Comparison of ENCODE assay signal across 10 mouse cellular contexts in the genomic region with DNA sequence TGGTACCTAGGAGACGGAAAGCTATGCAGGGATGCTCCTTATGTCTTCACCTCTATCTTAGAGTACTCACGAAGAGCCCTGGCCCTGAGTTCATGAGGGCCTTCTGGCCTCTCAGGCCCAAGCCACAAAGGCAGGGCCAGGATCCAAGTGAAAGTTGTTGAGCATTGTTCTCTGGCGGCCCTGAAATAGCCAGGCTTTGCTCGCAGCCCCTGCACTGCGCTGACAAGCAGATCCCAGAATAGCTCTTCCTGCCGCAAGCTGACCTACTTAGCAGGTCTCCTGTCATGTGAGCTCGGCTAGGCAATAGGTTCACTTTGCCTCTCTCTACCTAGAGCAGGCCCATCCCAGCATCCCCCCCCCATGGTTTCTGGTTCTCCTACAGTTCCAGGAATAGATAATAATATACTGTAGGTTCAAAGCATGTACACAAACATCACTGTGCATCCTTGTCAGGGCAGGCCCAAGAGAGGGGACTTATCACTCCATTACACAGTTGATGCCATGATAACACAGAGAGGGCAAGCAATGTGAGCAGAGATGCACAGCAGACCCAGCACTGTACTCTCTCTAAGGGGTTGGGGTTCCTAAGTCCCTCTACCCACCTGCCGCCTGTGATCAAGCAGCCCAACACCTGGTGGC. TPM values are rescaled to one million over a fixed set of nuclear protein-coding genes. Genes with fewer than 3 reads are reported as not detected.
DNase-seq lines count a peak whose midpoint lies in the region; ATAC-seq and TF ChIP-seq lines count a peak whose summit lies in the region.
"Had no signal": no experiment of that assay in that cellular context is flagged by ENCODE, and none has a peak within 500 bp of the region (broad histone marks: within the 10 kb centered on the region; RNA-seq: fewer than 3 reads in every experiment).

No protein-coding gene starts in this region.

- peaks cover 15% of the 10 kb centered on the region for H3K4me1 ChIP-seq in small intestine, adult 2 months (ENCODE audit: control insufficient read depth, insufficient read depth, insufficient read length, low read length)

- 77% methylated on average over 8 of the region's 8 CpGs for WGBS in small intestine, adult 2 months

- H3K27me3 ChIP-seq in small intestine, adult 2 months (ENCODE audit: control insufficient read depth, insufficient read depth, low read length) = no peaks in the 10 kb centered on the region

- TF ChIP-seq POLR2A in small intestine, adult 2 months (IDR thresholded peaks at IDR 0.05; ENCODE audit: low read depth, low read length) = no peak

- H3K27ac ChIP-seq in small intestine, adult 2 months (ENCODE audit: insufficient read depth, low read depth, low read length) = peak overlapping the region; percentile 47

- ATAC-seq in cerebellum, adult (ENCODE audit: insufficient number of reproducible peaks, low FRiP score, low TSS enrichment) = peak; percentile 90

- no peak overlapping the region for H3K4me3 ChIP-seq in small intestine, adult 2 months (ENCODE audit: low read depth, low read length)

- no peak for TF ChIP-seq CTCF in small intestine, adult 2 months (IDR thresholded peaks at IDR 0.05; ENCODE audit: extremely low read depth, insufficient read length, insufficient replicate concordance, low read depth, low read length)

- H3K36me3 ChIP-seq in small intestine, adult 2 months (ENCODE audit: control insufficient read depth, insufficient read depth, low read length) = no peaks in the 10 kb centered on the region

- DNase-seq in kidney, adult 9 months = peak; percentile 22
- DNase-seq in kidney, adult 11 months = no peak
- DNase-seq in gastrocnemius, postnatal 25 days = peak; percentile 73
- DNase-seq in induced T-regulatory cell, adult 2 months (ENCODE audit: low read depth) = peak; percentile 7
- peak; percentile 12 for DNase-seq in lung, postnatal 25 days (ENCODE audit: low spot score)
- no peak for DNase-seq in spleen, postnatal 14 days (ENCODE audit: low spot score in 2 of 2)

RNA-seq across cellular contexts. Expression of gene Gm8439, which starts 25.3 kb away (rescaled TPM):
- total RNA-seq in gastrocnemius, postnatal 25 days (2021) = not detected
- polyA plus RNA-seq in small intestine, adult 2 months (2012; rRNA removed) = not detected in 2 replicates
- total RNA-seq: MEL had no signal
- polyA plus RNA-seq: neural tube, embryonic 14.5 days had no signal

RNA-seq across cellular contexts. Expression of gene Ctps, which starts 43.7 kb away (rescaled TPM):
- total RNA-seq in gastrocnemius, postnatal 25 days (2021) = 10 to 100 TPM; 13.3 to 14.8 TPM
- 1.5 and 1.9 TPM in 2 replicates for polyA plus RNA-seq in small intestine, adult 2 months (2012; rRNA removed)

RNA-seq across cellular contexts. Expression of gene Cited4, which starts 52.6 kb away (rescaled TPM):
- 10 to 100 TPM; 15.0 to 32.1 TPM for total RNA-seq in gastrocnemius, postnatal 25 days (2021)
- polyA plus RNA-seq in small intestine, adult 2 months (2012; rRNA removed) = 18.6 and 21.0 TPM in 2 replicates

Comparison
In these comparisons a context has a peak if more than half of its experiments do, and no peak if none do; other contexts are left out.
1. DNase-seq: peak in kidney, adult 9 months (single experiment), gastrocnemius, postnatal 25 days (single experiment), induced T-regulatory cell, adult 2 months (single experiment) and lung, postnatal 25 days (single experiment); none in kidney, adult 11 months (single experiment) and spleen, postnatal 14 days (0 of 2).